Mouse (Mus musculus) neural tube, embryonic 11.5 days (tissue): Measurements from ENCODE around the gene Atp13a1. TPM values are rescaled to one million over a fixed set of nuclear protein-coding genes. Genes with fewer than 3 reads are reported as not detected.

ENCODE experiments used
- ATAC-seq: fragments of 200-750 bp; cut with Nextera tagmentation; 2 replicates; pipeline ENCODE4 v1.8.0; 2017; ENCODE audit warnings: moderate number of reproducible peaks, mild to moderate bottlenecking, moderate TSS enrichment, moderate library complexity; ENCODE audit not compliant: insufficient read depth, low FRiP score, low TSS enrichment
- DNase-seq: peaks from one replicate; pipeline ENCODE4 v3.0.0-alpha.2; 2015; ENCODE audit warnings: low spot score
- H3K27ac ChIP-seq: fragments of 300-500 bp; sonication (generic); 2 replicates; pipeline ENCODE4 v1.5.1; 2014; ENCODE audit warnings: low read depth, mild to moderate bottlenecking, low read length
- H3K27me3 ChIP-seq: fragments of 300-500 bp; sonication (generic); 2 replicates; pipeline ENCODE4 v1.6.1; 2014; ENCODE audit warnings: mild to moderate bottlenecking, low read length, mixed read lengths; ENCODE audit not compliant: control insufficient read depth, insufficient read depth
- H3K36me3 ChIP-seq: fragments of 300-500 bp; sonication (generic); 2 replicates; pipeline ENCODE4 v1.6.1; 2014; ENCODE audit warnings: mild to moderate bottlenecking, low read length, moderate library complexity, mixed read lengths; ENCODE audit not compliant: control insufficient read depth, insufficient read depth
- H3K4me1 ChIP-seq: fragments of 300-500 bp; sonication (generic); 2 replicates; pipeline ENCODE4 v1.6.1; 2014; ENCODE audit warnings: low read length, mixed read lengths; ENCODE audit not compliant: control insufficient read depth, insufficient read depth
- H3K4me2 ChIP-seq: fragments of 300-500 bp; sonication (generic); 2 replicates; pipeline ENCODE4 v1.6.1; 2014; ENCODE audit warnings: low read depth, mild to moderate bottlenecking, moderate library complexity
- H3K4me3 ChIP-seq: fragments of 300-500 bp; sonication (generic); 2 replicates; pipeline ENCODE4 v1.5.1; 2014; ENCODE audit warnings: low read depth, low read length
- H3K9ac ChIP-seq: fragments of 300-500 bp; sonication (generic); 2 replicates; pipeline ENCODE4 v1.6.1; 2014; ENCODE audit warnings: mild to moderate bottlenecking, low read length
- H3K9me3 ChIP-seq: fragments of 300-500 bp; sonication (generic); 2 replicates; pipeline ENCODE4 v1.6.1; 2016; ENCODE audit warnings: low read length; ENCODE audit not compliant: control insufficient read depth
- WGBS: fragments of 180-500 bp; shearing (Covaris S2); extraction: QIAGEN DNeasy Blood & Tissue Kit; methylation state at CpG from one replicate; pipeline ENCODE4 v1.1.7; 2014; 5-methylcytosine and 5-hydroxymethylcytosine counted together
- polyA plus RNA-seq: library from polyadenylated mRNA; unstranded; fragments of >200 nt; fragmentation: Nextera tagmentation; extraction: Ambion mirVana; gene quantifications from 2 replicates; pipeline ENCODE4 v1.2.1, GENCODE M21; 2014

Gene Atp13a1
- polyA plus RNA-seq, 1 experiment from 2014 or later, result 50.1 TPM

DNA sequence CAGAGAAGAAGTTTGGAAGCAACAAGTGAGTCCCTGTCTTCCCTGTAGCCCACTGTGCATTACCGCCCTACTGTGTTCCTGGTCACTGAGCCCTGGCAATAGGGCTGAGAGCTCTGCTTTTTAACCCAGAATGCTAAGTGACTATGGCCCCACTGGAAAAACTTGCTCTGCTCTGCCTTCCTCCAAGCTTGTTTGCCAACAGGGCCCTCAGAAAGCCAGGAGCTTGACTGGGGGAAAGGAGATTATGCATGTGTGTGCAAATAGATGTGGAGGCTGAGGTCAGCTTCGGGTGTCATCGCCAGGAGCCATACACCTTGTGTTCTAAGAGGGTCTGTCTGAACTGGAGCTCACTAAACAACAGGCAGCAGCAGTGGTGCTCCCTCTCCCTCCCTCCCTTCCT lies 3.1 kb downstream of the Atp13a1 start:
- DNase-seq, result no peak
- ATAC-seq, result no peak
- no peak overlapping the region for H3K4me2 ChIP-seq
- H3K27ac ChIP-seq, result no peak overlapping the region
- H3K4me1 ChIP-seq, result peaks cover 13% of the 10 kb centered on the region; the same call in 1 of the 2 replicates
- H3K9ac ChIP-seq, result no peak overlapping the region
- no peak overlapping the region for H3K4me3 ChIP-seq
- no peaks in the 10 kb centered on the region for H3K9me3 ChIP-seq
- WGBS, result 91% methylated on average over 3 of the region's 3 CpGs
- H3K27me3 ChIP-seq, result no peaks in the 10 kb centered on the region
- peaks cover 32% of the 10 kb centered on the region for H3K36me3 ChIP-seq

- ATAC-seq (no peak), DNase-seq (no peak)
- Histone ChIP-seq H3K4me3 (no peak overlapping the region), H3K27ac (no peak overlapping the region), H3K9me3 (no peaks in the 10 kb centered on the region), H3K4me1 (peaks cover 13% of the 10 kb centered on the region; the same call in 1 of the 2 replicates), H3K4me2 (no peak overlapping the region), H3K36me3 (peaks cover 37% of the 10 kb centered on the region), H3K27me3 (no peaks in the 10 kb centered on the region), H3K9ac (no peak overlapping the region)
- WGBS, result 96% methylated on average over 6 of the region's 6 CpGs
These were observed 3.9 kb downstream of the Atp13a1 start for GRCm38 (mm10) chr8:69794901-69795300.

- Histone ChIP-seq H3K4me3 (no peak overlapping the region), H3K4me2 (no peak overlapping the region), H3K27ac (no peak overlapping the region), H3K9ac (no peak overlapping the region), H3K27me3 (no peaks in the 10 kb centered on the region), H3K9me3 (no peaks in the 10 kb centered on the region), H3K4me1 (peaks cover 12% of the 10 kb centered on the region; the same call in 1 of the 2 replicates), H3K36me3 (peaks cover 51% of the 10 kb centered on the region)
- DNase-seq (no peak), ATAC-seq (no peak)
- 95% methylated on average over 16 of the region's 16 CpGs for WGBS
These were observed 5.9 kb downstream of the Atp13a1 start for GRCm38 (mm10) chr8:69796721-69797345.

- no peak for ATAC-seq
- H3K36me3 ChIP-seq, result peaks cover 58% of the 10 kb centered on the region
- WGBS, result 98% methylated on average over 10 of the region's 10 CpGs
These were observed 6.7 kb downstream of the Atp13a1 start for GRCm38 (mm10) chr8:69797661-69798060.

GRCm38 (mm10) chr8:69799261-69799660 lies 8.3 kb downstream of the Atp13a1 start:
- 88% methylated on average over 8 of the region's 8 CpGs for WGBS
- no peaks in the 10 kb centered on the region for H3K27me3 ChIP-seq
- H3K4me3 ChIP-seq, result no peak overlapping the region
- no peaks in the 10 kb centered on the region for H3K4me1 ChIP-seq
- DNase-seq (no peak), ATAC-seq (no peak)
- H3K9ac ChIP-seq, result no peak overlapping the region
- no peak overlapping the region for H3K4me2 ChIP-seq
- no peak overlapping the region for H3K27ac ChIP-seq
- H3K9me3 ChIP-seq, result no peaks in the 10 kb centered on the region
- H3K36me3 ChIP-seq, result peaks cover 64% of the 10 kb centered on the region

More at GRCm38 (mm10) chr8:69797661-69798060, 6.7 kb downstream of the Atp13a1 start:
- Histone ChIP-seq H3K27ac (no peak overlapping the region), H3K4me1 (peaks cover 4% of the 10 kb centered on the region; the same call in 1 of the 2 replicates), H3K9me3 (no peaks in the 10 kb centered on the region), H3K4me2 (no peak overlapping the region), H3K27me3 (no peaks in the 10 kb centered on the region), H3K9ac (no peak overlapping the region), H3K4me3 (no peak overlapping the region)
- no peak for DNase-seq

- no peak overlapping the region for H3K4me3 ChIP-seq
- ATAC-seq, result no peak
- H3K27me3 ChIP-seq, result no peaks in the 10 kb centered on the region
- H3K4me2 ChIP-seq, result no peak overlapping the region
- WGBS, result 89% methylated on average over 5 of the region's 5 CpGs
- H3K27ac ChIP-seq, result no peak overlapping the region
- H3K9ac ChIP-seq, result no peak overlapping the region
- H3K9me3 ChIP-seq, result no peaks in the 10 kb centered on the region
- no peaks in the 10 kb centered on the region for H3K4me1 ChIP-seq
- DNase-seq, result no peak
- H3K36me3 ChIP-seq, result peaks cover 61% of the 10 kb centered on the region
These were observed 9.0 kb downstream of the Atp13a1 start for GRCm38 (mm10) chr8:69799946-69800345.

GRCm38 (mm10) chr8:69801796-69802195 lies 10.8 kb downstream of the Atp13a1 start:
- H3K27ac ChIP-seq, result no peak overlapping the region
- no peak overlapping the region for H3K4me2 ChIP-seq
- 94% methylated on average over 4 of the region's 4 CpGs for WGBS
- no peak overlapping the region for H3K9ac ChIP-seq
- no peak for DNase-seq
- peaks cover 71% of the 10 kb centered on the region for H3K36me3 ChIP-seq
- H3K4me3 ChIP-seq, result no peak overlapping the region
- no peaks in the 10 kb centered on the region for H3K9me3 ChIP-seq
- no peaks in the 10 kb centered on the region for H3K27me3 ChIP-seq
- no peak for ATAC-seq
- no peaks in the 10 kb centered on the region for H3K4me1 ChIP-seq

DNA sequence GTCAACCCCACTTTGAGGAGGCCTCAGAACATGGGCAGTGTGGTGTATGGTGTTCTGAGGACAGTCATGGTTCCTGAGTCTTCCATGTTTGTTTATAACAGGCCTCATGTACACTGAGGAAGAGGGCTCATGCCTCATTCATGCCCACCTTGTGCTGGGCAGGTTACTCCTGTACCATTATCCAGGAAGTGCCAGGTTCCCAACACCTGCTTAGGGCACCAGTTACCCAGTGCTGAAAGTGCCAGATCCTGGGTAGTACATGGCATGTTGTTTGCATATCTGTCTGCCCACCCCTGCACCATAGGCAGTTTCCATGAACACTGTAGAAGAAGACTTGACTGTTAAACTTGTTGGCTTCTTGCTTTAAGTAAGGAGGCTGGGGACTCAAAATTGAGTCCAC lies 11.3 kb downstream of the Atp13a1 start:
- ATAC-seq (no peak), DNase-seq (no peak)
- no peak overlapping the region for H3K9ac ChIP-seq
- H3K4me3 ChIP-seq, result no peak overlapping the region
- H3K36me3 ChIP-seq, result peaks cover 71% of the 10 kb centered on the region
- H3K9me3 ChIP-seq, result no peaks in the 10 kb centered on the region
- no peak overlapping the region for H3K27ac ChIP-seq
- no peak overlapping the region for H3K4me2 ChIP-seq
- H3K27me3 ChIP-seq, result no peaks in the 10 kb centered on the region
- no peaks in the 10 kb centered on the region for H3K4me1 ChIP-seq

GRCm38 (mm10) chr8:69803366-69803765 lies 12.4 kb downstream of the Atp13a1 start:
- Histone ChIP-seq H3K9me3 (no peaks in the 10 kb centered on the region), H3K4me1 (0 out of 2 replicates have a peak, but pooled peaks cover under 1% of the 10 kb centered on the region), H3K27ac (no peak overlapping the region), H3K36me3 (peaks cover 64% of the 10 kb centered on the region), H3K9ac (no peak overlapping the region), H3K4me2 (no peak overlapping the region), H3K27me3 (no peaks in the 10 kb centered on the region), H3K4me3 (no peak overlapping the region)
- no peak for DNase-seq
- ATAC-seq, result no peak
- 93% methylated on average over 7 of the region's 7 CpGs for WGBS
